Mouse (Mus musculus) ES-Bruce4 (cell line): ENCODE data around the gene Noct. TPM values are rescaled to one million over a fixed set of nuclear protein-coding genes. Genes with fewer than 3 reads are reported as not detected.

Experiments used
- H3K27ac ChIP-seq: 2 replicates; pipeline ENCODE4 v1.5.1; 2012; ENCODE audit warnings: low read length, inconsistent platforms; ENCODE audit not compliant: insufficient read depth
- H3K27me3 ChIP-seq: 2 replicates; pipeline ENCODE4 v1.6.1; 2012; ENCODE audit warnings: mild to moderate bottlenecking, low read length, inconsistent platforms; ENCODE audit not compliant: control insufficient read depth, poor library complexity, insufficient read depth, severe bottlenecking
- H3K36me3 ChIP-seq: 2 replicates; pipeline ENCODE4 v1.6.1; 2012; ENCODE audit warnings: inconsistent platforms, mild to moderate bottlenecking, low read length, moderate library complexity; ENCODE audit not compliant: control insufficient read depth, poor library complexity, insufficient read depth, severe bottlenecking
- H3K4me1 ChIP-seq: one replicate; pipeline ENCODE4 v1.8.1; 2011; ENCODE audit warnings: low read length; ENCODE audit not compliant: control insufficient read depth, insufficient read depth
- H3K4me3 ChIP-seq: 2 replicates; pipeline ENCODE4 v1.5.1; 2011; ENCODE audit warnings: low read depth, mild to moderate bottlenecking, low read length
- H3K9ac ChIP-seq: 2 replicates; pipeline ENCODE4 v1.6.1; 2012; ENCODE audit warnings: low read depth, mild to moderate bottlenecking, inconsistent platforms; ENCODE audit not compliant: poor library complexity, severe bottlenecking
- H3K9me3 ChIP-seq: replicated peaks from 2 replicates; pipeline ENCODE4 v1.6.1; 2012; ENCODE audit warnings: mild to moderate bottlenecking, low read length, inconsistent platforms; ENCODE audit not compliant: control insufficient read depth, poor library complexity, insufficient read depth, severe bottlenecking
- CTCF ChIP-seq: IDR thresholded peaks from one replicate; pipeline ENCODE4 v1.8.1; 2011; ENCODE audit warnings: low read depth, low read length
- EP300 ChIP-seq: IDR thresholded peaks from 2 replicates; pipeline ENCODE4 v1.6.1; 2011; ENCODE audit warnings: low read depth, low read length; ENCODE audit not compliant: insufficient read depth
- POLR2A ChIP-seq: IDR thresholded peaks from one replicate; pipeline ENCODE4 v1.8.1; 2011; ENCODE audit warnings: low read length; ENCODE audit not compliant: insufficient read depth
- polyA plus RNA-seq: library from polyadenylated mRNA; stranded (reverse); fragments of >200 nt; gene quantifications from 2 replicates; pipeline ENCODE4 v1.2.4, GENCODE M21; 2011; ENCODE audit warnings: low read depth; ENCODE audit not compliant: missing spikeins, insufficient read depth, insufficient read length

The Noct gene
- polyA plus RNA-seq, 1 experiment = 33.7 TPM

- Histone ChIP-seq H3K27me3 (no peaks in the 10 kb centered on the region), H3K9me3 (no peaks in the 10 kb centered on the region), H3K36me3 (no peaks in the 10 kb centered on the region; the same call in 1 of the 2 replicates), H3K9ac (peak overlapping the region; percentile 52; the same call in 1 of the 2 replicates), H3K4me3 (no peak overlapping the region), H3K27ac (no peak overlapping the region), H3K4me1 (peaks cover 2% of the 10 kb centered on the region)
- TF ChIP-seq EP300 = no peak
- no peak for TF ChIP-seq POLR2A
- TF ChIP-seq CTCF = no peak
These were observed 27.0 kb upstream of the Noct start for GRCm38 (mm10) chr3:51197112-51197731.

DNA sequence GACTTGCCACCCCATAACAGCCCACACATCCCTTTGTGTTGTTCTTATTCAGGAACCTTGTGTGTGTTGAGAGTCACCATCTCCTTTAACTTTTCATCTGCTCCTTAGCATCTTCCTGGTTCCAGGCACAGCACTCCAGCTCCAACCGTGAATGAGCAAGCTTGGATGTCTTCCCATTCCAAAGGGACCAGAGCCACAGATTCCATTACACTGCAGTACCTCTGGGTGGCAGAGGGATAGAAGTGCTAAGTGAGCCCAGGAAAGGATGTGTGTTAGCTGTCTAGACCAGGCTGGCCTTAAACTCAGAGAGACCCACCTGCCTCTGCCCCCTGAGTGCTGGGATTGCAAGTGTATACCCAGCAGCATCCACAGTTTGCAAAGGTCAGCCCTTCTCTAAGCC is 26.0 kb upstream of the Noct start:
- H3K36me3 ChIP-seq = no peaks in the 10 kb centered on the region; the same call in 1 of the 2 replicates
- H3K4me1 ChIP-seq = peaks cover 2% of the 10 kb centered on the region
- H3K4me3 ChIP-seq = no peak overlapping the region
- no peak overlapping the region for H3K27ac ChIP-seq
- H3K9me3 ChIP-seq = no peaks in the 10 kb centered on the region
- no peak for TF ChIP-seq EP300
- TF ChIP-seq POLR2A = no peak
- TF ChIP-seq CTCF = no peak
- no peaks in the 10 kb centered on the region for H3K27me3 ChIP-seq
- no peak overlapping the region for H3K9ac ChIP-seq

DNA sequence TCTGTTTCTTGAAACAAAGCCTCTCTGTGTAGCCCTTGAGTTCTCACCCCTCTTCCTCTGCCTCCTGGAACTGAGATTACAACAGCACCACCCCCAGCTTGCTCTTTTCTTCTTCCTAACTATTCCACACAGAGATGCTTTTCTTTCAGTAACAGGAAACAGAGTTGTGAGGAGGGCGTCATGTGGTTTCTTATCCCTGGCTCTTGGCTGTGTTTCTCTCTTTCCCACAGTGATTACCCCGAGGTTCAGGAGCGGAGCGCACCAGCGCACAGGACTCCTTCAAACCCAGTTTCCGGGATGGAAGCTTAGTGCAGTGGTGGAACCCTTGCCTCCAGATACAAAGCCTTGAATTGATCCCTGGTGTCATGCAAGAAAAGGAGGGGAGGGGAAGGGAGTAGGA is 25.1 kb upstream of the Noct start:
- Histone ChIP-seq H3K9ac (no peak overlapping the region), H3K4me3 (no peak overlapping the region), H3K27ac (no peak overlapping the region), H3K36me3 (no peaks in the 10 kb centered on the region; the same call in 1 of the 2 replicates), H3K27me3 (no peaks in the 10 kb centered on the region), H3K9me3 (no peaks in the 10 kb centered on the region), H3K4me1 (peaks cover 2% of the 10 kb centered on the region)
- TF ChIP-seq EP300 (no peak), POLR2A (no peak), CTCF (no peak)

DNA sequence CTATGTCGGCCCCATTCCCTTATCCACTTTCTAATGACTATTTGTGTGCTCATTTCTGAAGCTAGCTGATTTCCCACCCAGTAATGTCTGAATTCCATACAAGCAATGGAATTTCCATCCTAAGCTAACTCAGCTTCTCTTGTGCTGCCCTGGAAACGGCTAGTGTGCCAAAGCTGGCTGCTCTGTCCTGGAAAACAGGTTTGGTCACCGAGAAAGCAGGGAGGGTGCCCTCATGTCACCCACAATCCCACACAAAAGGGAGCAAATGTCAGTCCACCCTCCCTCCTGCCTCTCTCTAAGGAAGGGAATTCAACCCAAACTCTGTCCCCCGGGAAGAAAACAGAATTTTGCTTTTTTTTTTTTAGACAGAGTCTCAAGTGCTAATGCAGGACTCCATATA is 23.9 kb upstream of the Noct start:
- Histone ChIP-seq H3K27me3 (no peaks in the 10 kb centered on the region), H3K9ac (no peak overlapping the region), H3K36me3 (no peaks in the 10 kb centered on the region; the same call in 1 of the 2 replicates)

DNA sequence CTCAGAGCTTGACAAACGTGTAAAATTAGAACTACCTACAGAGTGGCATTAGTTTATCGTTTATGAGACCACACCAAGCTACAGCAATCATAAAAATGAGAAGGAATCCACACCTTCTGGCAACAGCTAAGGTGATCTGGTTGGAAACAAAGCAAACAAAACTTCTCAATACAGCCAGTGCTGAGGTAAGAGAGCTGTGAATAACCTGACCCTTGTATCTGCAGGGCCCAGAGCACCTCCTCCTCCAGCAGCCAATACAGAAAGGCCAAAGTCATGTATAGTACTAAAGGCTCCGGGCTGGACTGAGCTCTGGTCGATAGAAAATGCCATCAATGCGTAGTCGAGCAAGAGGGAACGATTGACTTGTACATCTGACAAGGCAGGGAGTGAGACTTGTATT is 23.4 kb upstream of the Noct start:
- Histone ChIP-seq H3K4me1 (peaks cover 2% of the 10 kb centered on the region), H3K27ac (no peak overlapping the region), H3K4me3 (no peak overlapping the region), H3K36me3 (no peaks in the 10 kb centered on the region; the same call in 1 of the 2 replicates), H3K27me3 (no peaks in the 10 kb centered on the region), H3K9ac (no peak overlapping the region), H3K9me3 (no peaks in the 10 kb centered on the region)
- no peak for TF ChIP-seq EP300
- TF ChIP-seq CTCF = no peak
- TF ChIP-seq POLR2A = no peak

More for the DNA sequence above, 23.9 kb upstream of the Noct start:
- no peaks in the 10 kb centered on the region for H3K9me3 ChIP-seq
- H3K4me3 ChIP-seq = no peak overlapping the region
- no peak overlapping the region for H3K27ac ChIP-seq
- H3K4me1 ChIP-seq = peaks cover 2% of the 10 kb centered on the region
- TF ChIP-seq EP300 (no peak), POLR2A (no peak), CTCF (no peak)

GRCm38 (mm10) chr3:51201986-51202385 is 22.3 kb upstream of the Noct start:
- Histone ChIP-seq H3K4me1 (peaks cover 2% of the 10 kb centered on the region), H3K27me3 (no peaks in the 10 kb centered on the region), H3K36me3 (no peaks in the 10 kb centered on the region; the same call in 1 of the 2 replicates), H3K9ac (no peak overlapping the region), H3K4me3 (no peak overlapping the region), H3K27ac (no peak overlapping the region), H3K9me3 (no peaks in the 10 kb centered on the region)
- no peak for TF ChIP-seq EP300
- no peak for TF ChIP-seq POLR2A
- no peak for TF ChIP-seq CTCF
